Comparison of ENCODE assay signal across 8 mouse cellular contexts in the genomic region with DNA sequence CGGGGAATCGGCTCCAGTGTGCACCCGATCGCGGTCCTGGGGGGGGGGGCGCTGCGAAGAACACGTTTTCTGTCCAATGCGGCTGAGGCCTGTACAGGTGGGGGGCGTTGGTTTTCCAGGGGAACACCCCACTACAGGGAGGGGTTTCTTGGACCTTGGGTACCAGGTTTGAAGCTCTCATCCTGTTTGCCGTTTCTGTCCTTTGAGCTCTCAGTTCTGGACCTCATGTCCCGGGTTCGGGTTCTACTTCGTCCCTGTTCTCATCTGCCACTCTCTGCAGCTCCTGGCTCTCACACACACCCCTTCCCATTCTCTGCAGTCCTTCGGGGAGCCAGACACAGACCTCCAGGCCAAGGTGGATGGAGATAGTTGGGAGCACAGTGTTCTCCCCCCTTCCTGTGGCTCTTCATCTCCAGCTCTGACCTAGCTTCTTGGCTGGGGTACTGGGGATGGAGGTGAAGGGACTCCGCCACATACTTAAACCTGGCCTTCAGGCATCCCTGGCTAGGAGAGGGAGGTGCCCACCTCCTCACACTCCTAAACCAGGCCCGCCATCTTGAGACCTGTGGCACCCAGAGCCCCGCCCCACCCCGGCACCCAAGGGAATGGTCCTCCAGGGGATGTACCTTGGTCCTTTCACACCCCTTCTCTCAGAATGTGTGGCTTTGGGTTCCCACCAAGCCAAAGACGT. TPM values are rescaled to one million over a fixed set of nuclear protein-coding genes. Genes with fewer than 3 reads are reported as not detected.
DNase-seq lines count a peak whose midpoint lies in the region; ATAC-seq and TF ChIP-seq lines count a peak whose summit lies in the region.

No protein-coding gene starts in this region.

- no peak for TF ChIP-seq POLR2A in small intestine, adult 2 months (IDR thresholded peaks at IDR 0.05; ENCODE audit: low read depth, low read length)

- WGBS in forebrain, embryonic 10.5 days, result under 1% methylated on average over 17 of the region's 20 CpGs
- WGBS in limb, embryonic 12.5 days, result 0% methylated on average over 17 of the region's 20 CpGs
- 20% methylated on average over 20 of the region's 20 CpGs for WGBS in small intestine, adult 2 months

- H3K4me3 ChIP-seq in E14TG2a.4 (replicated peaks; ENCODE audit: low read length), result peak overlapping the region; percentile 84
- H3K4me3 ChIP-seq in forebrain, embryonic 10.5 days, result peak overlapping the region; percentile 93
- H3K4me3 ChIP-seq in limb, embryonic 12.5 days (replicated peaks), result peak overlapping the region; percentile 81
- peak overlapping the region; percentile 73 for H3K4me3 ChIP-seq in small intestine, adult 2 months (ENCODE audit: low read depth, low read length)

- no peaks in the 10 kb centered on the region for H3K9me3 ChIP-seq in E14TG2a.4 (ENCODE audit: low read length)
- H3K9me3 ChIP-seq in forebrain, embryonic 10.5 days, result no peaks in the 10 kb centered on the region
- H3K9me3 ChIP-seq in limb, embryonic 12.5 days, result no peaks in the 10 kb centered on the region

- DNase-seq in frontal cortex, postnatal 14 days (ENCODE audit: low spot score in 2 of 2), result no peak
- no peak for DNase-seq in forebrain, embryonic 10.5 days (ENCODE audit: extremely low spot score, low spot score)
- no peak for DNase-seq in left cerebral cortex, adult 8-10 months (ENCODE audit: low spot score in 2 of 2)
- no peak for DNase-seq in adrenal gland, postnatal 25 days

- H3K27me3 ChIP-seq in E14TG2a.4 (ENCODE audit: insufficient read depth, low read length), result peaks cover 3% of the 10 kb centered on the region; the same call in 1 of the 2 replicates
- H3K27me3 ChIP-seq in forebrain, embryonic 10.5 days (ENCODE audit: poor library complexity, severe bottlenecking), result peaks cover 10% of the 10 kb centered on the region; the same call in 1 of the 2 replicates
- H3K27me3 ChIP-seq in limb, embryonic 12.5 days, result no peaks in the 10 kb centered on the region
- H3K27me3 ChIP-seq in small intestine, adult 2 months (ENCODE audit: control insufficient read depth, insufficient read depth, low read length), result no peaks in the 10 kb centered on the region

- H3K4me1 ChIP-seq in E14TG2a.4 (replicated peaks; ENCODE audit: low read depth, low read length), result peaks cover 84% of the 10 kb centered on the region
- peaks cover 94% of the 10 kb centered on the region for H3K4me1 ChIP-seq in forebrain, embryonic 10.5 days
- H3K4me1 ChIP-seq in limb, embryonic 12.5 days (replicated peaks), result peaks cover 74% of the 10 kb centered on the region
- H3K4me1 ChIP-seq in small intestine, adult 2 months (ENCODE audit: control insufficient read depth, insufficient read depth, insufficient read length, low read length), result peaks cover 12% of the 10 kb centered on the region

- peak overlapping the region; percentile 98 for H3K27ac ChIP-seq in forebrain, embryonic 10.5 days
- peak overlapping the region; percentile 94 for H3K27ac ChIP-seq in limb, embryonic 12.5 days
- no peak overlapping the region for H3K27ac ChIP-seq in small intestine, adult 2 months (ENCODE audit: insufficient read depth, low read depth, low read length)

- H3K36me3 ChIP-seq in E14TG2a.4 (ENCODE audit: insufficient read depth, low read length), result peaks cover 32% of the 10 kb centered on the region
- peaks cover 33% of the 10 kb centered on the region for H3K36me3 ChIP-seq in forebrain, embryonic 10.5 days (replicated peaks)
- peaks cover 25% of the 10 kb centered on the region; the same call in 1 of the 2 replicates for H3K36me3 ChIP-seq in limb, embryonic 12.5 days
- no peaks in the 10 kb centered on the region for H3K36me3 ChIP-seq in small intestine, adult 2 months (ENCODE audit: control insufficient read depth, insufficient read depth, low read length)

- TF ChIP-seq CTCF in E14TG2a.4 (conservative IDR thresholded peaks at IDR 0.05; ENCODE audit: low read length), result no peak
- TF ChIP-seq CTCF in small intestine, adult 2 months (IDR thresholded peaks at IDR 0.05; ENCODE audit: extremely low read depth, insufficient read length, insufficient replicate concordance, low read depth, low read length), result no peak

- peak; percentile 5; the same call in 1 of the 2 replicates for ATAC-seq in frontal cortex, adult (ENCODE audit: low TSS enrichment)
- no peak; the same call in 1 of the 2 replicates for ATAC-seq in limb, embryonic 12.5 days (ENCODE audit: insufficient number of reproducible peaks, insufficient read depth, low FRiP score, low TSS enrichment, low read depth)

- peak overlapping the region; percentile 96 for H3K4me2 ChIP-seq in limb, embryonic 12.5 days

- peak overlapping the region; percentile 88 for H3K9ac ChIP-seq in limb, embryonic 12.5 days (replicated peaks)

RNA-seq across cellular contexts. Expression of a gene that starts 1.1 kb away (rescaled TPM):
- 337 and 351 TPM in 2 replicates for polyA plus RNA-seq in forebrain, embryonic 10.5 days (2016; fragmentation: Nextera tagmentation; extraction: Ambion mirVana)
- polyA plus RNA-seq in limb, embryonic 12.5 days (2016; fragmentation: Nextera tagmentation; extraction: Ambion mirVana), result 172 and 176 TPM in 2 replicates
- polyA plus RNA-seq in small intestine, adult 2 months (2012; rRNA removed), result 20.4 and 21.1 TPM in 2 replicates
- total RNA-seq in left cerebral cortex, adult 8-10 months (2022), result 100 to 1,000 TPM; 201 to 223 (median 211) TPM
- total RNA-seq in adrenal gland, postnatal 25 days (2021), result 26.8 and 29.9 TPM in 2 replicates

RNA-seq across cellular contexts. Expression of a gene that starts 6.7 kb away (rescaled TPM):
- 40.7 and 42.8 TPM in 2 replicates for polyA plus RNA-seq in forebrain, embryonic 10.5 days (2016; fragmentation: Nextera tagmentation; extraction: Ambion mirVana)
- 56.0 and 57.8 TPM in 2 replicates for polyA plus RNA-seq in limb, embryonic 12.5 days (2016; fragmentation: Nextera tagmentation; extraction: Ambion mirVana)
- polyA plus RNA-seq in small intestine, adult 2 months (2012; rRNA removed), result 17.2 and 28.9 TPM in 2 replicates
- 10 to 100 TPM; 31.7 to 35.8 (median 34.5) TPM for total RNA-seq in left cerebral cortex, adult 8-10 months (2022)
- 21.7 and 23.1 TPM in 2 replicates for total RNA-seq in adrenal gland, postnatal 25 days (2021)

RNA-seq across cellular contexts. Expression of a gene that starts 7.0 kb away (rescaled TPM):
- 4.4 and 6.0 TPM in 2 replicates for polyA plus RNA-seq in forebrain, embryonic 10.5 days (2016; fragmentation: Nextera tagmentation; extraction: Ambion mirVana)
- polyA plus RNA-seq in limb, embryonic 12.5 days (2016; fragmentation: Nextera tagmentation; extraction: Ambion mirVana), result 10.6 and 16.1 TPM in 2 replicates
- 40.3 and 53.1 TPM in 2 replicates for polyA plus RNA-seq in small intestine, adult 2 months (2012; rRNA removed)
- total RNA-seq in left cerebral cortex, adult 8-10 months (2022), result 10 to 100 TPM; 14.6 to 16.1 (median 15.3) TPM
- total RNA-seq in adrenal gland, postnatal 25 days (2021), result 38.0 and 53.8 TPM in 2 replicates

RNA-seq across cellular contexts. Expression of a gene that starts 11.5 kb away (rescaled TPM):
- polyA plus RNA-seq in forebrain, embryonic 10.5 days (2016; fragmentation: Nextera tagmentation; extraction: Ambion mirVana), result 0.10 and 0.27 TPM in 2 replicates
- 0.65 and 0.90 TPM in 2 replicates for polyA plus RNA-seq in limb, embryonic 12.5 days (2016; fragmentation: Nextera tagmentation; extraction: Ambion mirVana)
- 0.09 and 0.39 TPM in 2 replicates for polyA plus RNA-seq in small intestine, adult 2 months (2012; rRNA removed)
- total RNA-seq in left cerebral cortex, adult 8-10 months (2022), result 10 to 100 TPM; 11.7 to 15.6 (median 12.7) TPM
- 0.21 TPM in 1 of 2 replicates, not detected in the other for total RNA-seq in adrenal gland, postnatal 25 days (2021)

RNA-seq across cellular contexts. Expression of a gene that starts 16.1 kb away (rescaled TPM):
- polyA plus RNA-seq in forebrain, embryonic 10.5 days (2016; fragmentation: Nextera tagmentation; extraction: Ambion mirVana), result 45.6 and 51.3 TPM in 2 replicates
- polyA plus RNA-seq in limb, embryonic 12.5 days (2016; fragmentation: Nextera tagmentation; extraction: Ambion mirVana), result 45.0 and 51.1 TPM in 2 replicates
- polyA plus RNA-seq in small intestine, adult 2 months (2012; rRNA removed), result 45.3 and 120 TPM in 2 replicates
- 10 to 100 TPM; 23.2 to 24.3 (median 23.7) TPM for total RNA-seq in left cerebral cortex, adult 8-10 months (2022)
- 17.0 and 20.6 TPM in 2 replicates for total RNA-seq in adrenal gland, postnatal 25 days (2021)
